Mouse (Mus musculus): ENCODE measurements at regions not wholly inside any gene's neighbourhood (a gene's known extent, or its start where the extent isn't known, plus 50 kb on each side); places are given as distances from the start of the nearest gene placed in this dataset.

- ATAC-seq (replicated peaks; ENCODE audit: poor library complexity, severe bottlenecking): peak; percentile 62
Observed at GRCm38 (mm10) chr8:48042456-48043395, 52.0 kb upstream of the Wwc2 start.

- ATAC-seq (replicated peaks; ENCODE audit: poor library complexity, severe bottlenecking): no peak
Observed at GRCm38 (mm10) chr8:48047385-48047784, 51.5 kb upstream of the Dctd start.
